In genomic region chr1:132197666-132198065, GRCm38 (mm10) we compare ENCODE assay signal across 14 mouse cellular contexts. TPM values are rescaled to one million over a fixed set of nuclear protein-coding genes. Genes with fewer than 3 reads are reported as not detected.
DNase-seq lines count a peak whose midpoint lies in the region; ATAC-seq and TF ChIP-seq lines count a peak whose summit lies in the region.
"Had no signal": no experiment of that assay in that cellular context is flagged by ENCODE, and none has a peak within 500 bp of the region (broad histone marks: within the 10 kb centered on the region; RNA-seq: fewer than 3 reads in every experiment).

No protein-coding gene starts in this region.

- H3K36me3 ChIP-seq in lung, embryonic 15.5 days = no peaks in the 10 kb centered on the region
- no peaks in the 10 kb centered on the region for H3K36me3 ChIP-seq in lung, postnatal 0 days (ENCODE audit: insufficient read depth, low read length)
- H3K36me3 ChIP-seq in forebrain, embryonic 11.5 days (ENCODE audit: control insufficient read depth, insufficient read depth, low read length) = no peaks in the 10 kb centered on the region
- peaks cover 25% of the 10 kb centered on the region for H3K36me3 ChIP-seq in midbrain, embryonic 10.5 days
- no peaks in the 10 kb centered on the region for H3K36me3 ChIP-seq in neural tube, embryonic 15.5 days
- no peaks in the 10 kb centered on the region for H3K36me3 ChIP-seq in heart, embryonic 11.5 days (ENCODE audit: control insufficient read depth, insufficient read depth, low read length)
- H3K36me3 ChIP-seq: liver, embryonic 15.5 days had no signal

- H3K27ac ChIP-seq in lung, embryonic 15.5 days = peak overlapping the region; percentile 94; the same call in 1 of the 2 replicates
- no peak overlapping the region for H3K27ac ChIP-seq in lung, postnatal 0 days (ENCODE audit: low read length)
- peak overlapping the region; percentile 54 for H3K27ac ChIP-seq in forebrain, embryonic 11.5 days (ENCODE audit: low read depth, low read length)
- peak overlapping the region; percentile 100 for H3K27ac ChIP-seq in midbrain, embryonic 10.5 days (replicated peaks)
- no peak overlapping the region for H3K27ac ChIP-seq in neural tube, embryonic 15.5 days (replicated peaks)
- no peak overlapping the region for H3K27ac ChIP-seq in heart, embryonic 11.5 days (ENCODE audit: low read depth, low read length)
- H3K27ac ChIP-seq: liver, embryonic 15.5 days had no signal

- peaks cover 70% of the 10 kb centered on the region for H3K4me1 ChIP-seq in lung, embryonic 15.5 days
- peaks cover 3% of the 10 kb centered on the region; the same call in 1 of the 2 replicates for H3K4me1 ChIP-seq in lung, postnatal 0 days (ENCODE audit: insufficient read depth, low read depth, low read length)
- H3K4me1 ChIP-seq in forebrain, embryonic 11.5 days (replicated peaks; ENCODE audit: control insufficient read depth, insufficient read depth, low read length) = peaks cover 81% of the 10 kb centered on the region
- H3K4me1 ChIP-seq in midbrain, embryonic 10.5 days = peaks cover 100% of the 10 kb centered on the region
- H3K4me1 ChIP-seq in neural tube, embryonic 15.5 days = peaks cover 97% of the 10 kb centered on the region
- peaks cover 10% of the 10 kb centered on the region for H3K4me1 ChIP-seq in heart, embryonic 11.5 days (ENCODE audit: control insufficient read depth, insufficient read depth, low read length)
- H3K4me1 ChIP-seq: liver, embryonic 15.5 days had no signal

- no peak overlapping the region for H3K4me2 ChIP-seq in lung, embryonic 15.5 days
- H3K4me2 ChIP-seq in lung, postnatal 0 days (replicated peaks; ENCODE audit: low read depth, low read length) = no peak overlapping the region
- peak overlapping the region; percentile 26; the same call in 1 of the 2 replicates for H3K4me2 ChIP-seq in forebrain, embryonic 11.5 days (ENCODE audit: low read depth, low read length, severe bottlenecking)
- peak overlapping the region; percentile 33 for H3K4me2 ChIP-seq in neural tube, embryonic 15.5 days
- H3K4me2 ChIP-seq in heart, embryonic 11.5 days = no peak overlapping the region
- H3K4me2 ChIP-seq: liver, embryonic 15.5 days had no signal

- no peak for TF ChIP-seq CTCF in lung, postnatal 0 days (IDR thresholded peaks at IDR 0.05)

- intact Hi-C loops in left cerebral cortex, postnatal 25 days (cut with DNase I) = no loop called here

- H3K4me3 ChIP-seq in lung, embryonic 15.5 days = no peak overlapping the region
- H3K4me3 ChIP-seq in lung, postnatal 0 days (ENCODE audit: low read depth, low read length) = no peak overlapping the region
- H3K4me3 ChIP-seq in forebrain, embryonic 11.5 days (ENCODE audit: low read depth, low read length) = no peak overlapping the region
- peak overlapping the region; percentile 86 for H3K4me3 ChIP-seq in midbrain, embryonic 10.5 days
- H3K4me3 ChIP-seq in neural tube, embryonic 15.5 days (replicated peaks) = no peak overlapping the region
- H3K4me3 ChIP-seq in heart, embryonic 11.5 days (ENCODE audit: low read depth, low read length) = no peak overlapping the region
- H3K4me3 ChIP-seq: liver, embryonic 15.5 days had no signal

- no peaks in the 10 kb centered on the region for H3K9me3 ChIP-seq in lung, embryonic 15.5 days
- H3K9me3 ChIP-seq in lung, postnatal 0 days (ENCODE audit: low read length) = no peaks in the 10 kb centered on the region
- no peaks in the 10 kb centered on the region for H3K9me3 ChIP-seq in forebrain, embryonic 11.5 days (ENCODE audit: control insufficient read depth, low read length)
- H3K9me3 ChIP-seq in midbrain, embryonic 10.5 days (replicated peaks) = no peaks in the 10 kb centered on the region
- H3K9me3 ChIP-seq in neural tube, embryonic 15.5 days (replicated peaks) = no peaks in the 10 kb centered on the region
- no peaks in the 10 kb centered on the region for H3K9me3 ChIP-seq in heart, embryonic 11.5 days (replicated peaks; ENCODE audit: control insufficient read depth, low read length)
- H3K9me3 ChIP-seq: liver, embryonic 15.5 days had no signal

- H3K9ac ChIP-seq in lung, embryonic 15.5 days = no peak overlapping the region
- no peak overlapping the region for H3K9ac ChIP-seq in lung, postnatal 0 days (replicated peaks; ENCODE audit: low read depth)
- H3K9ac ChIP-seq in forebrain, embryonic 11.5 days (ENCODE audit: low read length) = peak overlapping the region; percentile 5; the same call in 1 of the 2 replicates
- H3K9ac ChIP-seq in neural tube, embryonic 15.5 days (replicated peaks) = no peak overlapping the region
- H3K9ac ChIP-seq in heart, embryonic 11.5 days (ENCODE audit: low read depth, low read length) = no peak overlapping the region
- H3K9ac ChIP-seq: liver, embryonic 15.5 days had no signal

- peaks cover 17% of the 10 kb centered on the region for H3K27me3 ChIP-seq in lung, embryonic 15.5 days
- no peaks in the 10 kb centered on the region for H3K27me3 ChIP-seq in lung, postnatal 0 days (replicated peaks; ENCODE audit: insufficient read depth, low read length)
- H3K27me3 ChIP-seq in forebrain, embryonic 11.5 days (ENCODE audit: control insufficient read depth, insufficient read depth, low read length) = no peaks in the 10 kb centered on the region
- H3K27me3 ChIP-seq in midbrain, embryonic 10.5 days (ENCODE audit: low read depth, poor library complexity, severe bottlenecking) = peaks cover 26% of the 10 kb centered on the region
- no peaks in the 10 kb centered on the region for H3K27me3 ChIP-seq in neural tube, embryonic 15.5 days (replicated peaks)
- peaks cover 51% of the 10 kb centered on the region for H3K27me3 ChIP-seq in heart, embryonic 11.5 days (ENCODE audit: control insufficient read depth, insufficient read depth, low read length)

- no peak for DNase-seq in lung, postnatal 0 days (ENCODE audit: low spot score)
- peak; percentile 83 for DNase-seq in forebrain, embryonic 11.5 days (ENCODE audit: low spot score)
- peak; percentile 54 for DNase-seq in midbrain, embryonic 10.5 days (ENCODE audit: low spot score)
- DNase-seq in left cerebral cortex, postnatal 25 days (ENCODE audit: low spot score in 2 of 2) = no peak
- DNase-seq in ovary, postnatal 14 days (ENCODE audit: low spot score) = no peak
- DNase-seq: kidney, postnatal 10 days; thymus, postnatal 36 days had no signal

- WGBS in lung, embryonic 15.5 days = 19% methylated on average over 9 of the region's 9 CpGs
- 24% methylated on average over 9 of the region's 9 CpGs for WGBS in lung, postnatal 0 days
- 3% methylated on average over 9 of the region's 9 CpGs for WGBS in forebrain, embryonic 11.5 days
- 3% methylated on average over 9 of the region's 9 CpGs for WGBS in midbrain, embryonic 10.5 days
- WGBS in neural tube, embryonic 15.5 days = 5% methylated on average over 9 of the region's 9 CpGs
- WGBS in heart, embryonic 11.5 days (ENCODE audit: insufficient replicate concordance) = 11% methylated on average over 9 of the region's 9 CpGs

- no peak for ATAC-seq in lung, embryonic 15.5 days (ENCODE audit: borderline replicate concordance, extremely low read depth, low FRiP score, low TSS enrichment)
- no peak for ATAC-seq in lung, postnatal 0 days
- peak; percentile 56 for ATAC-seq in forebrain, embryonic 11.5 days (replicated peaks; ENCODE audit: low FRiP score)
- ATAC-seq in neural tube, embryonic 15.5 days (ENCODE audit: low FRiP score) = no peak
- no peak for ATAC-seq in heart, embryonic 11.5 days (replicated peaks; ENCODE audit: insufficient number of reproducible peaks, low FRiP score, low TSS enrichment)

- no peak for TF ChIP-seq EP300 in lung, postnatal 0 days (IDR thresholded peaks at IDR 0.05)

RNA-seq across cellular contexts. Expression of gene AC124108.1, which starts 6.4 kb away (rescaled TPM):
- 0.52 and 0.69 TPM in 2 replicates for polyA plus RNA-seq in lung, embryonic 15.5 days (2015; fragmentation: Nextera tagmentation; extraction: Ambion mirVana)
- polyA plus RNA-seq in lung, postnatal 0 days (2015; fragmentation: Nextera tagmentation; extraction: Ambion mirVana) = not detected in 2 replicates
- 4.7 and 5.6 TPM in 2 replicates for polyA plus RNA-seq in forebrain, embryonic 11.5 days (2014; fragmentation: Nextera tagmentation; extraction: Ambion mirVana)
- 2.3 and 4.0 TPM in 2 replicates for polyA plus RNA-seq in midbrain, embryonic 10.5 days (2016; fragmentation: Nextera tagmentation; extraction: Ambion mirVana)
- polyA plus RNA-seq in neural tube, embryonic 15.5 days (2015; fragmentation: Nextera tagmentation; extraction: Ambion mirVana) = 1.4 and 1.6 TPM in 2 replicates
- 1 to 10 TPM; 4.7 to 5.8 TPM for total RNA-seq in left cerebral cortex, postnatal 25 days (2021)
- 0.03 TPM in 1 of 2 replicates, not detected in the other for polyA plus RNA-seq in heart, embryonic 11.5 days (2014; fragmentation: Nextera tagmentation; extraction: Ambion mirVana)
- total RNA-seq: common myeloid progenitor, adult 5-6 weeks; granulocyte monocyte progenitor cell, adult 5-6 weeks; monocyte, adult 5-6 weeks had no signal
- polyA plus RNA-seq: liver, embryonic 15.5 days had no signal

RNA-seq across cellular contexts. Expression of gene Lemd1, which starts 6.4 kb away (rescaled TPM):
- 1.7 and 2.0 TPM in 2 replicates for polyA plus RNA-seq in lung, embryonic 15.5 days (2015; fragmentation: Nextera tagmentation; extraction: Ambion mirVana)
- 0.79 TPM in 1 of 2 replicates, not detected in the other for polyA plus RNA-seq in lung, postnatal 0 days (2015; fragmentation: Nextera tagmentation; extraction: Ambion mirVana)
- polyA plus RNA-seq in forebrain, embryonic 11.5 days (2014; fragmentation: Nextera tagmentation; extraction: Ambion mirVana) = 8.1 and 12.1 TPM in 2 replicates
- 6.2 and 8.4 TPM in 2 replicates for polyA plus RNA-seq in midbrain, embryonic 10.5 days (2016; fragmentation: Nextera tagmentation; extraction: Ambion mirVana)
- polyA plus RNA-seq in neural tube, embryonic 15.5 days (2015; fragmentation: Nextera tagmentation; extraction: Ambion mirVana) = 16.9 and 17.6 TPM in 2 replicates
- total RNA-seq in left cerebral cortex, postnatal 25 days (2021) = 1 to 10 TPM; 4.2 to 7.3 TPM
- not detected in 2 replicates for polyA plus RNA-seq in heart, embryonic 11.5 days (2014; fragmentation: Nextera tagmentation; extraction: Ambion mirVana)
- total RNA-seq: common myeloid progenitor, adult 5-6 weeks; granulocyte monocyte progenitor cell, adult 5-6 weeks; monocyte, adult 5-6 weeks had no signal
- polyA plus RNA-seq: liver, embryonic 15.5 days had no signal

RNA-seq across cellular contexts. Expression of gene Gm10188, which starts 31.9 kb away (rescaled TPM):
- polyA plus RNA-seq in lung, embryonic 15.5 days (2015; fragmentation: Nextera tagmentation; extraction: Ambion mirVana) = not detected in 2 replicates
- not detected in 2 replicates for polyA plus RNA-seq in lung, postnatal 0 days (2015; fragmentation: Nextera tagmentation; extraction: Ambion mirVana)
- polyA plus RNA-seq in forebrain, embryonic 11.5 days (2014; fragmentation: Nextera tagmentation; extraction: Ambion mirVana) = not detected in 2 replicates
- 0.23 and 0.46 TPM in 2 replicates for polyA plus RNA-seq in midbrain, embryonic 10.5 days (2016; fragmentation: Nextera tagmentation; extraction: Ambion mirVana)
- 0.50 and 0.59 TPM in 2 replicates for polyA plus RNA-seq in neural tube, embryonic 15.5 days (2015; fragmentation: Nextera tagmentation; extraction: Ambion mirVana)
- not detected for total RNA-seq in left cerebral cortex, postnatal 25 days (2021)
- polyA plus RNA-seq in heart, embryonic 11.5 days (2014; fragmentation: Nextera tagmentation; extraction: Ambion mirVana) = not detected in 2 replicates
- total RNA-seq: common myeloid progenitor, adult 5-6 weeks; granulocyte monocyte progenitor cell, adult 5-6 weeks; monocyte, adult 5-6 weeks had no signal
- polyA plus RNA-seq: liver, embryonic 15.5 days had no signal

RNA-seq across cellular contexts. Expression of gene Cdk18, which starts 58.2 kb away (rescaled TPM):
- polyA plus RNA-seq in lung, embryonic 15.5 days (2015; fragmentation: Nextera tagmentation; extraction: Ambion mirVana) = 6.5 and 7.7 TPM in 2 replicates
- 6.5 and 6.9 TPM in 2 replicates for polyA plus RNA-seq in lung, postnatal 0 days (2015; fragmentation: Nextera tagmentation; extraction: Ambion mirVana)
- 0.35 and 0.96 TPM in 2 replicates for polyA plus RNA-seq in forebrain, embryonic 11.5 days (2014; fragmentation: Nextera tagmentation; extraction: Ambion mirVana)
- polyA plus RNA-seq in midbrain, embryonic 10.5 days (2016; fragmentation: Nextera tagmentation; extraction: Ambion mirVana) = 0.68 and 0.72 TPM in 2 replicates
- polyA plus RNA-seq in neural tube, embryonic 15.5 days (2015; fragmentation: Nextera tagmentation; extraction: Ambion mirVana) = 0.68 and 1.6 TPM in 2 replicates
- 10 to 100 TPM; 26.9 to 28.7 TPM for total RNA-seq in left cerebral cortex, postnatal 25 days (2021)
- polyA plus RNA-seq in heart, embryonic 11.5 days (2014; fragmentation: Nextera tagmentation; extraction: Ambion mirVana) = 4.2 and 4.4 TPM in 2 replicates
- total RNA-seq: monocyte, adult 5-6 weeks had no signal

Comparison
In these comparisons a context has a peak if more than half of its experiments do, and no peak if none do; other contexts are left out.
1. H3K27ac ChIP-seq: peak in lung, embryonic 15.5 days (single experiment), forebrain, embryonic 11.5 days (single experiment) and midbrain, embryonic 10.5 days (single experiment); none in lung, postnatal 0 days (single experiment), neural tube, embryonic 15.5 days (single experiment) and heart, embryonic 11.5 days (single experiment).
2. H3K4me2 ChIP-seq: peak in forebrain, embryonic 11.5 days (single experiment) and neural tube, embryonic 15.5 days (single experiment); none in lung, embryonic 15.5 days (single experiment), lung, postnatal 0 days (single experiment) and heart, embryonic 11.5 days (single experiment).
3. DNase-seq: peak in forebrain, embryonic 11.5 days (single experiment) and midbrain, embryonic 10.5 days (single experiment); none in lung, postnatal 0 days (single experiment), left cerebral cortex, postnatal 25 days (0 of 2) and ovary, postnatal 14 days (single experiment).